Mouse (Mus musculus): ENCODE data around the gene Bag1. TPM values are rescaled to one million over a fixed set of nuclear protein-coding genes. Genes with fewer than 3 reads are reported as not detected.

Gene Bag1
- polyA plus RNA-seq (2017; shearing (Covaris generic)), result 207 TPM

GRCm38 (mm10) chr4:40948160-40948708 lies at the start of gene Bag1, which contains the start of gene Chmp5:
Gene Bag1 (minus strand): TSS chr4:40948294.
Gene Chmp5 (plus strand): TSS chr4:40948407.

GRCm38 (mm10) chr4:40970842-40971701 lies 23.0 kb upstream of the Bag1 start, which contains the start of gene Nfx1:
Gene Nfx1 (plus strand): TSS chr4:40970906.

GRCm38 (mm10) chr4:40919785-40920184 lies 28.3 kb downstream of the Bag1 start, which contains the start of gene Spink4:
Gene Spink4 (plus strand): TSS chr4:40920052.

Other genes starting within 250 kb of the Bag1 start
- gene Aptx, start 245.1 kb downstream of the Bag1 start, polyA plus RNA-seq (2017; shearing (Covaris generic)), result 31.1 TPM
- 252 TPM for gene Dnaja1, start 226.1 kb downstream of the Bag1 start, polyA plus RNA-seq (2017; shearing (Covaris generic))
- 135 TPM for gene Smu1, start 190.4 kb downstream of the Bag1 start, polyA plus RNA-seq (2017; shearing (Covaris generic))
- 75.9 TPM for gene B4galt1, start 94.3 kb downstream of the Bag1 start, polyA plus RNA-seq (2017; shearing (Covaris generic))
- not detected for gene Spink4, start 28.2 kb downstream of the Bag1 start, polyA plus RNA-seq (2017; shearing (Covaris generic))
- gene Chmp5, start 113 bp upstream of the Bag1 start, polyA plus RNA-seq (2017; shearing (Covaris generic)), result 85.2 TPM
- 110 TPM for gene Nfx1, start 22.6 kb upstream of the Bag1 start, polyA plus RNA-seq (2017; shearing (Covaris generic))
- gene Aqp7, start 99.8 kb upstream of the Bag1 start, polyA plus RNA-seq (2017; shearing (Covaris generic)), result 0.11 TPM
- gene Aqp3, start 149.9 kb upstream of the Bag1 start, polyA plus RNA-seq (2017; shearing (Covaris generic)), result 14.7 TPM
- 53.1 TPM for gene Nol6, start 176.2 kb upstream of the Bag1 start, polyA plus RNA-seq (2017; shearing (Covaris generic))
- 158 TPM for gene Ube2r2, start 187.4 kb upstream of the Bag1 start, polyA plus RNA-seq (2017; shearing (Covaris generic))